Mouse (Mus musculus): ENCODE results near the gene Nrxn1. TPM values are rescaled to one million over a fixed set of nuclear protein-coding genes. Genes with fewer than 3 reads are reported as not detected.

Nrxn1 gene
- polyA plus RNA-seq, 1 experiment from 2014 or later = 3.2 TPM

GRCm38 (mm10) chr17:90430211-90430610, 662.7 kb downstream of the Nrxn1 start:
- H3K36me3 ChIP-seq (ENCODE audit: control insufficient read depth, insufficient read depth, low read length) = no peaks in the 10 kb centered on the region
- ATAC-seq (ENCODE audit: insufficient number of reproducible peaks, low FRiP score, low TSS enrichment, low read depth) (no peak), DNase-seq (ENCODE audit: low spot score) (no peak)
- 80% methylated on average over 1 of the region's 1 CpGs for WGBS
- no peak overlapping the region for H3K9ac ChIP-seq (ENCODE audit: low read length)
- no peak overlapping the region for H3K4me3 ChIP-seq (ENCODE audit: low read depth, low read length)
- H3K27ac ChIP-seq (replicated peaks; ENCODE audit: low read depth, low read length) = no peak overlapping the region
- H3K4me2 ChIP-seq (ENCODE audit: low read depth, severe bottlenecking) = no peak overlapping the region
- no peaks in the 10 kb centered on the region for H3K27me3 ChIP-seq (ENCODE audit: control insufficient read depth, insufficient read depth, low read length)
- H3K4me1 ChIP-seq (ENCODE audit: control insufficient read depth, insufficient read depth, low read length) = no peaks in the 10 kb centered on the region
- H3K9me3 ChIP-seq (ENCODE audit: control insufficient read depth, low read length) = no peaks in the 10 kb centered on the region

DNA sequence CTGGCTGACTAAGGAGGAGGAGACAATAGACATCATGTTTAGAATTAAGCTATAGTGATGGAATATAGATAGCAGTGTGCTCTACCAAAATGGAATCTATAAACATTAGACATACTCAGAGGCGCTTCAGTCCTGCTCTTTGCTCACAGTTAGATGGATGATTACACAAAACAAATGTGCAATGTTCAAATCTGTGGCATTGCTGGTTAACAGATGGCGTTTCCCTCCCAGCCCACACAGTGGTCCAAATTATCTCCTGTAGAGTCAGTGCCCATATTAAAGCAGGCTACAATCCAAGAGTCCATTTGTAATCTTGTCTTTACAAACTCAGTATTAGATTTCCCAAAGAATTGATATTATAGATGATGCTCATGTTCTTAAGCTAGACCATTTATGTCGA, 666.9 kb downstream of the Nrxn1 start:
- WGBS = 84% methylated on average over 3 of the region's 3 CpGs
- Histone ChIP-seq H3K36me3 (ENCODE audit: control insufficient read depth, insufficient read depth, low read length) (no peaks in the 10 kb centered on the region), H3K9me3 (ENCODE audit: control insufficient read depth, low read length) (no peaks in the 10 kb centered on the region), H3K4me1 (ENCODE audit: control insufficient read depth, insufficient read depth, low read length) (no peaks in the 10 kb centered on the region), H3K27ac (replicated peaks; ENCODE audit: low read depth, low read length) (no peak overlapping the region), H3K9ac (ENCODE audit: low read length) (no peak overlapping the region), H3K27me3 (ENCODE audit: control insufficient read depth, insufficient read depth, low read length) (no peaks in the 10 kb centered on the region), H3K4me3 (ENCODE audit: low read depth, low read length) (no peak overlapping the region), H3K4me2 (ENCODE audit: low read depth, severe bottlenecking) (no peak overlapping the region)
- DNase-seq (ENCODE audit: low spot score) (no peak), ATAC-seq (ENCODE audit: insufficient number of reproducible peaks, low FRiP score, low TSS enrichment, low read depth) (no peak)

DNA sequence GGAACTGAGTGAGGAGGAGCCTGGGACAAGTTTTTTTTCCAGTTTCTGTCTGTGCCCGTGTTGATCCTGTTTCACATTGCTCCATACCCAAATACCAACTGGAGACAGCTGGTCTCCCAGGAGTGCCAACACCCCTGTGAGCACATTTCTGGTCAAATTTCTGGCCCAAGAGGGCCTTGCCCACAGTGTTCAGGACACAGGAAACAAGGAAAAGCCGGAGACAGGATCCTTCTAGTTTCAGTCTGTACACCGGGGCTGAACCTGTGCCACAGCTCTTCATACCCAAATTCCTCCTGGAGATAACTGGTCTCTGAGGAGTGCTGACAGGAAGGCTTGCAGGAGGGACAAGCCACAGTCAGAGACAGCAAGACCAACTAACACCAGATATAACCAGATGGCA, 670.3 kb downstream of the Nrxn1 start:
- Histone ChIP-seq H3K4me3 (ENCODE audit: low read depth, low read length) (no peak overlapping the region), H3K27me3 (ENCODE audit: control insufficient read depth, insufficient read depth, low read length) (no peaks in the 10 kb centered on the region), H3K36me3 (ENCODE audit: control insufficient read depth, insufficient read depth, low read length) (no peaks in the 10 kb centered on the region), H3K9me3 (ENCODE audit: control insufficient read depth, low read length) (no peaks in the 10 kb centered on the region), H3K4me1 (ENCODE audit: control insufficient read depth, insufficient read depth, low read length) (no peaks in the 10 kb centered on the region), H3K9ac (ENCODE audit: low read length) (no peak overlapping the region), H3K4me2 (ENCODE audit: low read depth, severe bottlenecking) (no peak overlapping the region), H3K27ac (replicated peaks; ENCODE audit: low read depth, low read length) (no peak overlapping the region)
- 78% methylated on average over 3 of the region's 3 CpGs for WGBS
- DNase-seq (ENCODE audit: low spot score) (no peak), ATAC-seq (ENCODE audit: insufficient number of reproducible peaks, low FRiP score, low TSS enrichment, low read depth) (no peak)

GRCm38 (mm10) chr17:90420757-90421156, 672.1 kb downstream of the Nrxn1 start:
- Histone ChIP-seq H3K27me3 (ENCODE audit: control insufficient read depth, insufficient read depth, low read length) (no peaks in the 10 kb centered on the region), H3K36me3 (ENCODE audit: control insufficient read depth, insufficient read depth, low read length) (no peaks in the 10 kb centered on the region), H3K27ac (replicated peaks; ENCODE audit: low read depth, low read length) (no peak overlapping the region), H3K4me3 (ENCODE audit: low read depth, low read length) (no peak overlapping the region), H3K4me2 (ENCODE audit: low read depth, severe bottlenecking) (no peak overlapping the region), H3K4me1 (ENCODE audit: control insufficient read depth, insufficient read depth, low read length) (no peaks in the 10 kb centered on the region), H3K9me3 (ENCODE audit: control insufficient read depth, low read length) (no peaks in the 10 kb centered on the region), H3K9ac (ENCODE audit: low read length) (no peak overlapping the region)
- ATAC-seq (ENCODE audit: insufficient number of reproducible peaks, low FRiP score, low TSS enrichment, low read depth) (no peak), DNase-seq (ENCODE audit: low spot score) (no peak)
- WGBS = 88% methylated on average over 2 of the region's 2 CpGs

DNA sequence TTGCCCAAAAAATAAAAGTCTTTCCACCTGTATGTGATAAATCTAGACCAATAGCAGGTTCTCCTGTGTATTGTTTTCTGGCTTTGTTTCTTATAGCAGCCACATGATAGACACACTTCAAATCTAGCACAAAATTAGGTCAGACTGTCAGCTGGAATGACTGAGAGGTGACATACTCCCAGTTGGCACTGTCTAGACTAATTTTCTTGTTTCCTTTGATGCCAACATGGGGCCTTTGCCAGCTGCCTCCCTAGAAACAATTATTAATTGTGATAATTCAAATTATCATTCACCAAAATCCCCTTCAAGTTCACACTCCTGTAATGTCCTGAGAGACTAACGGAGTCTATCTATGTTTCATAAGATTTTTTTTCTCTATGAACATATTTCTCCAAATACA, 673.3 kb downstream of the Nrxn1 start:
- Histone ChIP-seq H3K9me3 (ENCODE audit: control insufficient read depth, low read length) (no peaks in the 10 kb centered on the region), H3K36me3 (ENCODE audit: control insufficient read depth, insufficient read depth, low read length) (no peaks in the 10 kb centered on the region), H3K4me2 (ENCODE audit: low read depth, severe bottlenecking) (no peak overlapping the region), H3K4me1 (ENCODE audit: control insufficient read depth, insufficient read depth, low read length) (no peaks in the 10 kb centered on the region), H3K9ac (ENCODE audit: low read length) (no peak overlapping the region), H3K27me3 (ENCODE audit: control insufficient read depth, insufficient read depth, low read length) (no peaks in the 10 kb centered on the region), H3K4me3 (ENCODE audit: low read depth, low read length) (no peak overlapping the region), H3K27ac (replicated peaks; ENCODE audit: low read depth, low read length) (no peak overlapping the region)
- WGBS = 88% methylated on average over 1 of the region's 1 CpGs
- DNase-seq (ENCODE audit: low spot score) = no peak
- no peak for ATAC-seq (ENCODE audit: insufficient number of reproducible peaks, low FRiP score, low TSS enrichment, low read depth)

GRCm38 (mm10) chr17:90396357-90396756, 696.5 kb downstream of the Nrxn1 start:
- ATAC-seq (ENCODE audit: insufficient number of reproducible peaks, low FRiP score, low TSS enrichment, low read depth) (no peak), DNase-seq (ENCODE audit: low spot score) (no peak)
- Histone ChIP-seq H3K4me1 (ENCODE audit: control insufficient read depth, insufficient read depth, low read length) (no peaks in the 10 kb centered on the region), H3K4me2 (ENCODE audit: low read depth, severe bottlenecking) (no peak overlapping the region), H3K9me3 (ENCODE audit: control insufficient read depth, low read length) (no peaks in the 10 kb centered on the region), H3K27me3 (ENCODE audit: control insufficient read depth, insufficient read depth, low read length) (no peaks in the 10 kb centered on the region), H3K4me3 (ENCODE audit: low read depth, low read length) (no peak overlapping the region), H3K27ac (replicated peaks; ENCODE audit: low read depth, low read length) (no peak overlapping the region), H3K36me3 (ENCODE audit: control insufficient read depth, insufficient read depth, low read length) (no peaks in the 10 kb centered on the region), H3K9ac (ENCODE audit: low read length) (no peak overlapping the region)

DNA sequence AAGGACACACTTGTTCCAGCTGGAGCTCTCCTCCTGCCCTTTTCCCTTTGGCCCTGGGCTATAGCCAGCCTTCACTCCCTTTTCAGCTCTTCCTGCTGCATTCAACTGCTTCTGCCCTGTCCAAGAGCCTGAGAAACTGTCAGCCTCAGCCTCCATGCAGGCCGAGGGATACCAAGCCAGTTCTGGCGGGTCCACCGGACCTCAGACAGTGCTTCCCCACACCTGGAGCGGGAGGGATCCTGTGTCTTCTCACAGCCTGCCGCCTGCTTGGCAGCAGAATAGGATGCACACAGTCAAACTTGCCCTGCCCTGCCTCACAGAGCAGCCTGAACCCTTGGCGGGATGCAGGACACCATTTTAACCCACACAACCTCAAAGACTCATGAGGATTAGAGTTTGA, 698.3 kb downstream of the Nrxn1 start:
- DNase-seq (ENCODE audit: low spot score) (no peak), ATAC-seq (ENCODE audit: insufficient number of reproducible peaks, low FRiP score, low TSS enrichment, low read depth) (no peak)
- Histone ChIP-seq H3K27me3 (ENCODE audit: control insufficient read depth, insufficient read depth, low read length) (no peaks in the 10 kb centered on the region), H3K27ac (replicated peaks; ENCODE audit: low read depth, low read length) (no peak overlapping the region), H3K4me1 (ENCODE audit: control insufficient read depth, insufficient read depth, low read length) (no peaks in the 10 kb centered on the region), H3K36me3 (ENCODE audit: control insufficient read depth, insufficient read depth, low read length) (no peaks in the 10 kb centered on the region), H3K4me3 (ENCODE audit: low read depth, low read length) (no peak overlapping the region), H3K9me3 (ENCODE audit: control insufficient read depth, low read length) (no peaks in the 10 kb centered on the region), H3K9ac (ENCODE audit: low read length) (no peak overlapping the region), H3K4me2 (ENCODE audit: low read depth, severe bottlenecking) (no peak overlapping the region)
- 87% methylated on average over 6 of the region's 6 CpGs for WGBS

- DNase-seq (ENCODE audit: low spot score) (no peak), ATAC-seq (ENCODE audit: insufficient number of reproducible peaks, low FRiP score, low TSS enrichment, low read depth) (no peak)
- no peak overlapping the region for H3K4me2 ChIP-seq (ENCODE audit: low read depth, severe bottlenecking)
These were observed 700.1 kb downstream of the Nrxn1 start for GRCm38 (mm10) chr17:90392751-90393150.

DNA sequence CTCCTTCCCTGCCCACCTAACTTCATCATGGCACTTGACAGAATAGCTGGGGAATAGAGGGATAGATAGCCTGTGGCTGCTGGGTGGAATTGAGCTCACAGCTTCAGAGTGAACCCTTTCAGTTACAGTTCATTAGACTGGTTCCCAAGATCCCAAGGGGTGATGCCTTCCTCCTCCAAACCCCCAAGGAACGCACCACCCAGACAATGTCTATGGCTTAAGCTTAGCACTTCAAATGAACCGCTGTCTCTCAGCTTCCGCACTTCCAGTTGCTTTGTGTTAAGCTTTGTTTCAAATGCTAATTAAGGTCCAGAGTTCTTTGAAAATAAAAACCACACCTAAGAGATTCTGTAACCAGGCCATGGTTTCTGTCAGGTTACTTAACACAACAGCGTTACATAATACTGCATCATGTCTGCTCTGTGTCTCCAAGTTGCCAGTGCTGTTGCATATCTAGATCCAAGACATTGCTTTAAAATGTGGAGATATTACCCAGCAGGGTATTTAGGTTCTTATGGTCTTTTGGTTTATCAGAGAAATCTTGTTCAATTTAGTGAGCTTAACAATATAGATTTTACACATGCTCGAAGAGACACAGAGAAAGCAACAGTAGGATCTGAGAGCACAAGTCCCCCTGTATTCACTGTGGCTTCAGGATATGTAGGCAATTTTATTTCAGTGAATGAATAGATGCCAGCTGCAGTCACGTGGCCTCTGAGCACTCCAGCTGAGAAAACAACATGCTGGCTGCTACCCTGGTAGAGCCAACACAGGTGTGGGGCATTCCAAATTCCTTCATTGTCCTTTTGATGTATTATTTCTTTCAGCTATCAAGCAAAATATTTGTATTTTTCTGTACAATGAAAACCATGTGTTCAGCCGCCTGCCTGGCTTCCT, 702.3 kb downstream of the Nrxn1 start:
- DNase-seq (ENCODE audit: low spot score) = no peak
- Histone ChIP-seq H3K4me3 (ENCODE audit: low read depth, low read length) (no peak overlapping the region), H3K9me3 (ENCODE audit: control insufficient read depth, low read length) (no peaks in the 10 kb centered on the region), H3K4me1 (ENCODE audit: control insufficient read depth, insufficient read depth, low read length) (no peaks in the 10 kb centered on the region), H3K27me3 (ENCODE audit: control insufficient read depth, insufficient read depth, low read length) (no peaks in the 10 kb centered on the region), H3K36me3 (ENCODE audit: control insufficient read depth, insufficient read depth, low read length) (no peaks in the 10 kb centered on the region), H3K9ac (ENCODE audit: low read length) (no peak overlapping the region), H3K27ac (replicated peaks; ENCODE audit: low read depth, low read length) (no peak overlapping the region), H3K4me2 (ENCODE audit: low read depth, severe bottlenecking) (no peak overlapping the region)
- ATAC-seq (ENCODE audit: insufficient number of reproducible peaks, low FRiP score, low TSS enrichment, low read depth) = no peak
- WGBS = 36% methylated on average over 7 of the region's 7 CpGs

More at GRCm38 (mm10) chr17:90392751-90393150, 700.1 kb downstream of the Nrxn1 start:
- Histone ChIP-seq H3K27me3 (ENCODE audit: control insufficient read depth, insufficient read depth, low read length) (no peaks in the 10 kb centered on the region), H3K9ac (ENCODE audit: low read length) (no peak overlapping the region), H3K36me3 (ENCODE audit: control insufficient read depth, insufficient read depth, low read length) (no peaks in the 10 kb centered on the region), H3K27ac (replicated peaks; ENCODE audit: low read depth, low read length) (no peak overlapping the region), H3K9me3 (ENCODE audit: control insufficient read depth, low read length) (no peaks in the 10 kb centered on the region), H3K4me3 (ENCODE audit: low read depth, low read length) (no peak overlapping the region), H3K4me1 (ENCODE audit: control insufficient read depth, insufficient read depth, low read length) (no peaks in the 10 kb centered on the region)
- 94% methylated on average over 1 of the region's 1 CpGs for WGBS
